Mouse (Mus musculus) stomach, postnatal 0 days (tissue): ENCODE data around the gene Taf13. TPM values are rescaled to one million over a fixed set of nuclear protein-coding genes. Genes with fewer than 3 reads are reported as not detected.

ENCODE experiments used
- ATAC-seq: fragments of 200-750 bp; cut with Nextera tagmentation; 2 replicates; pipeline ENCODE4 v1.8.0; 2017; ENCODE audit not compliant: low FRiP score, low TSS enrichment
- DNase-seq: peaks from one replicate; pipeline ENCODE4 v3.0.0-alpha.2; 2016; ENCODE audit warnings: low spot score
- H3K27ac ChIP-seq: fragments of 300-500 bp; sonication (generic); replicated peaks from 2 replicates; pipeline ENCODE4 v1.5.1; 2014; ENCODE audit warnings: mild to moderate bottlenecking, control low read depth
- H3K27me3 ChIP-seq: fragments of 300-500 bp; sonication (generic); 2 replicates; pipeline ENCODE4 v1.6.1; 2014; ENCODE audit warnings: low read length; ENCODE audit not compliant: control insufficient read depth, insufficient read depth
- H3K36me3 ChIP-seq: fragments of 300-500 bp; sonication (generic); 2 replicates; pipeline ENCODE4 v1.6.1; 2014; ENCODE audit warnings: low read length, mixed read lengths; ENCODE audit not compliant: control insufficient read depth, insufficient read depth
- H3K4me1 ChIP-seq: fragments of 300-500 bp; sonication (generic); replicated peaks from 2 replicates; pipeline ENCODE4 v1.6.1; 2014; ENCODE audit warnings: antibody characterized with exemption; ENCODE audit not compliant: control insufficient read depth, insufficient read depth
- H3K4me2 ChIP-seq: fragments of 300-500 bp; sonication (generic); replicated peaks from 2 replicates; pipeline ENCODE4 v1.6.1; 2014; ENCODE audit warnings: low read depth, mild to moderate bottlenecking, control low read depth, moderate library complexity
- H3K4me3 ChIP-seq: fragments of 300-500 bp; sonication (generic); 2 replicates; pipeline ENCODE4 v1.5.1; 2014; ENCODE audit warnings: low read depth, low read length, control low read depth
- H3K9ac ChIP-seq: fragments of 300-500 bp; sonication (generic); 2 replicates; pipeline ENCODE4 v1.6.1; 2014; ENCODE audit warnings: mild to moderate bottlenecking, low read length, control low read depth, mixed read lengths
- H3K9me3 ChIP-seq: fragments of 300-500 bp; sonication (generic); 2 replicates; pipeline ENCODE4 v1.6.1; 2016; ENCODE audit warnings: low read length; ENCODE audit not compliant: control insufficient read depth
- CTCF ChIP-seq: IDR thresholded peaks from 2 replicates; pipeline ENCODE4 v1.5.1; 2016; ENCODE audit warnings: antibody characterized with exemption, low read depth, mild to moderate bottlenecking, moderate library complexity
- EP300 ChIP-seq: optimal IDR thresholded peaks from 2 replicates; pipeline ENCODE3; 2016; ENCODE audit warnings: antibody characterized with exemption
- whole genome bisulfite sequencing: fragments of 180-500 bp; shearing (Covaris S2); extraction: QIAGEN DNeasy Blood & Tissue Kit; methylation state at CpG from one replicate; pipeline ENCODE4 v1.1.7; 2014; 5-methylcytosine and 5-hydroxymethylcytosine counted together
- polyA plus RNA-seq: library from polyadenylated mRNA; unstranded; fragments of >200 nt; fragmentation: Nextera tagmentation; extraction: Ambion mirVana; gene quantifications from 2 replicates; pipeline ENCODE4 v1.2.1, GENCODE M21; 2015

Gene Taf13
- polyA plus RNA-seq, 1 experiment from 2014 or later = 40.0 TPM

DNA sequence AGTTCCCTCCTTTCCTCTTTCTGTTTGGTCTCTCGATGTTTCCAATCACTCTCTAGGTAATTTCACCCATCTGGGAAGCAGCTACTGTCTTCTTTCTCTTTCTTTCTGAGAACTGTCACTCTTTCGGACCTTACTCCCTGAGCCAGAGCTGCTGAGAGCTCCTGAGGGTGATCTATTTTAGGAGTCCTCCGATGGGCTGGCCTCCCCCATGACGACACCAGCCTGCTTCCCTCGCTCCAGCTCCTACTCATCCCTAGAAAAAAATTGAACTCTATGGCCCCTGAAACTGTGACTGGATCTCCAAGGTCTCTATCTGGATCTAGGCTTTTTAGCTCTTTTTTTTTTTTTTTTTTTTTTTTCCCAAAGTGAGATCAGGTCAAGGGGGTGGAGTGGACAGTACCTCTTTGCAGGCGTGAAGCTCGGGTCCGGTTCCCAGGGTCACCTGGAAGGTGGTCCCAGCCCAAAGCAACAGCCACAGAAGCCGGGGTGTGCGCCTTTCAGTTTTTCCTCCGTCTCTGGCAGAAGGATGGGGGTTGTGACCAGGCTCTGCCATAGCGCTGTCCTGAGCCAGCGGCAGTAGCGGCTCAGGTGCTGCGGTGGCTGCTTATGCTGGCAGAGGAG lies 35.5 kb upstream of the Taf13 start:
- Histone ChIP-seq H3K9me3 (no peaks in the 10 kb centered on the region), H3K4me1 (no peaks in the 10 kb centered on the region), H3K4me3 (peak overlapping the region; percentile 35; the same call in 1 of the 2 replicates), H3K9ac (peak overlapping the region; percentile 31; the same call in 1 of the 2 replicates), H3K36me3 (no peaks in the 10 kb centered on the region), H3K27ac (no peak overlapping the region), H3K4me2 (peak overlapping the region; percentile 51), H3K27me3 (no peaks in the 10 kb centered on the region; the same call in 1 of the 2 replicates)
- no peak for DNase-seq
- ATAC-seq = no peak
- WGBS = 12% methylated on average over 15 of the region's 15 CpGs
- TF ChIP-seq EP300 (no peak), CTCF (no peak)

DNA sequence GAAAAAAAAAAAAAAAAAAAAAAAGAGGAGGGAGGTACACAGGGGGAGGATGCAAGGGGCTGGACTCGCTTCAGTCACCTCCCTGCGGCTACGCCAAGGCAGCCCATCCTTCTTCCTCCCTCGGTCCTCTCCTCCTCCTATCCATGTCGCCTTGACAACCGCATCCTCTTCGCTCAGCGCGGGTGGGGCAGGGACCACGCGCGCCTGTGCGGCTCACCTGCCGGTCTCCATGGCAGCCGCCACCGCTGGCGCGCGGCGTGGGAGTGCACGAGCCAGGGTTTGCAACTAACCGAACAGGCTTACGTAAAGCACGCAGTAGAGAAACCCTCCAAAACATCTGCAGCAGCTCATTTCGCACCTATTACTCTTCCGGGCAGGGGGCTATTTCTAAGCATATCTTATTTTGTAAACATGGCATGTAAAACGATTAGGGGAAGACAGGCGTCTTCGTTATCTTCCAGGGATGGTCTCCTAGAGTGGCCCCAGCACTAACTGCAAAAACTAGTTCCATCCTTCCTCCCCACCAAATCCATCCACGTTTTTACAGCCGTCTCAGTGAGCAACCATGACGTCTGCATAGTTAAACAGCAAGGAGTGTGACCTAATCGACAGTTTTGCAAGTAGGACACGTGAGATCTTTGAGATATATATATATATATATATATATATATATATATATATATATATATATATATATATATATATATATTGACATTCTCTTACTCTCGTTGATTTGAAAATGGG lies 34.8 kb upstream of the Taf13 start, which contains the start of gene 5330417C22Rik:
5330417C22Rik (minus strand) TSS at position 20 of the 744 bp plus-strand sequence.
- no peak for TF ChIP-seq CTCF
- TF ChIP-seq EP300 = no peak
- WGBS = under 1% methylated on average over 31 of the region's 35 CpGs
- H3K9ac ChIP-seq = peak within 1 kb of the TSS; percentile 31; the same call in 1 of the 2 replicates

DNA sequence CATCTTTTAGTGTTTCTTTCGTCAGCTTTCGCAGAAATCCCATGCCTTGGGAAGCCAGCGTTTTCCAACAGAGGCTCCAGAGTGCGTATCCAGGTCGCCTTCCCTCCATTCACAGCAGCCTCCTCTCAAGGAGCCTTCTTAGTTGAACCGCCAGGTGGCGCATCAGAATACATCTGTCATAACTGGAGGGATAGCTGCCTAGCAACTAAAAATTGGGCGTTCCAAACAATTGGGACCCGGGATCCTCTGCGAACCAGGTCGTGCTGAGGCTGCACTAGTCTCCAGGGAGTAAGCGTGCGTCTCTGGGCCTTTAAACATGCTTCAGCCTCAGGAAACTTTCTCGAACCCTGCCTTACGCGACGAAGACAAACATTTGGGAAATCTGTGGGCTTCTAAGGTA lies 34.2 kb upstream of the Taf13 start:
- 0 out of 2 replicates have a peak overlapping the region, but pooled peaks have one; percentile 10 for H3K4me3 ChIP-seq
- 5% methylated on average over 17 of the region's 17 CpGs for WGBS
- no peak overlapping the region for H3K9ac ChIP-seq
- peak; percentile 85 for DNase-seq
- H3K4me1 ChIP-seq = no peaks in the 10 kb centered on the region
- TF ChIP-seq EP300 = no peak
- TF ChIP-seq CTCF = peak; percentile 88
- H3K9me3 ChIP-seq = no peaks in the 10 kb centered on the region
- peak; percentile 41; the same call in 1 of the 2 replicates for ATAC-seq
- H3K27me3 ChIP-seq = no peaks in the 10 kb centered on the region; the same call in 1 of the 2 replicates
- H3K27ac ChIP-seq = no peak overlapping the region
- no peaks in the 10 kb centered on the region for H3K36me3 ChIP-seq
- peak overlapping the region; percentile 44 for H3K4me2 ChIP-seq

More for the DNA sequence above, 34.8 kb upstream of the Taf13 start, which contains the start of gene 5330417C22Rik:
- Histone ChIP-seq H3K4me1 (no peaks in the 10 kb centered on the region), H3K36me3 (no peaks in the 10 kb centered on the region), H3K9me3 (no peaks in the 10 kb centered on the region), H3K4me2 (peak within 1 kb of the TSS; percentile 51), H3K27ac (no peak within 1 kb of the TSS), H3K4me3 (peak within 1 kb of the TSS; percentile 35), H3K27me3 (no peaks in the 10 kb centered on the region; the same call in 1 of the 2 replicates)
- DNase-seq = peak; percentile 77
- ATAC-seq = peak; percentile 75

DNA sequence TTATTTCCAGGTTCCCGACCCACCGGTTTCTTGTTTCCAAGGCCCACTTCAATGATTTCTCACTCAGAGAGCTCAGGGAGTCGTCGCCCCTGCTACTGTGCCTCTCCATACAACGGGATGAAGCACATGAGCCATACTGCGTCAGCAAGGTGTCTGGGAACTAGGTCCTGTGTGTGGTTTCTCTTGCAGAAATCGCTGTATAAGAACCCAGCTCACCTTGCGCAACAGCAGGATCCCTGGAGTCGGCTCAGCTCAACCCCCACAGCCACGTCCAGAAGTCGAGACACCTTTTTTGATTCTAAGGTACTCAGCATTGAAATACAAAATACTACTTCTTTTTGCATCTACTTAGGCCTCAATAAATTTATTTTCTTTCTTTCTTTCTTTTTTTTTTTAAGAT lies 29.2 kb upstream of the Taf13 start:
- 81% methylated on average over 11 of the region's 11 CpGs for WGBS
- Histone ChIP-seq H3K4me2 (no peak overlapping the region), H3K4me1 (no peaks in the 10 kb centered on the region), H3K9me3 (no peaks in the 10 kb centered on the region), H3K27ac (no peak overlapping the region), H3K9ac (no peak overlapping the region), H3K36me3 (no peaks in the 10 kb centered on the region), H3K4me3 (no peak overlapping the region), H3K27me3 (no peaks in the 10 kb centered on the region)
- no peak for ATAC-seq
- DNase-seq = no peak
- no peak for TF ChIP-seq CTCF

DNA sequence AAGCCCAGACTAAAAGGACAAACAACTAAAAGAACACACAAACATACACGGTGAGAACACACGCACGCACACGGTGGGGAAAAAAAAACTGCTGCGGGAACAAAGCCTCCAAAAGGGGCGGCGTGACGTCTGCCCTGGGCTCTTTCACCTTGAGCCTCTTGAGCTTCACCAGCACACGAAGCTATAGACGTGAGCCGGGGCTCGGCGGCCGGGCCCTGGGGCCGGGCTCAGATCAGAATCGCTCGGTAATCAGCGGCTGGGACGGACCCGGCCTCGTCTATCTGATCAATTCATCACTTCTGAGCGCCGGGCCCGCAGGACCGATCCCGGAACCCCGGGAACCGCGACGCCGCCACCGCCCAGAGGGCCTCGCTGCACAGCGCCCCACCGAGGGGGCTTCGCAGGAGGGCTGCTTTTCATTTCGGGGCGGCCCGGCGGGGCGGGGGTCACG lies 17.4 kb upstream of the Taf13 start:
- peak overlapping the region; percentile 81 for H3K4me3 ChIP-seq
- peak overlapping the region; percentile 90 for H3K27ac ChIP-seq
- ATAC-seq (peak; percentile 66), DNase-seq (no peak)
- TF ChIP-seq EP300 (no peak), CTCF (no peak)
- H3K9me3 ChIP-seq = no peaks in the 10 kb centered on the region
- peak overlapping the region; percentile 63 for H3K4me2 ChIP-seq
- H3K4me1 ChIP-seq = no peaks in the 10 kb centered on the region
- no peaks in the 10 kb centered on the region for H3K27me3 ChIP-seq
- peaks cover 13% of the 10 kb centered on the region for H3K36me3 ChIP-seq
- peak overlapping the region; percentile 86 for H3K9ac ChIP-seq
- WGBS = 1% methylated on average over 42 of the region's 42 CpGs
